Mouse (Mus musculus) embryonic fibroblast, embryonic 13.5 days (primary cell): ENCODE data around the gene Lypla2.

Experiments
- CTCF ChIP-seq: IDR thresholded peaks from 2 replicates; pipeline ENCODE4 v1.5.1; 2011; ENCODE audit warnings: mild to moderate bottlenecking, control low read depth, low read length, moderate library complexity, borderline replicate concordance; ENCODE audit not compliant: insufficient read depth
- POLR2A ChIP-seq: IDR thresholded peaks from 2 replicates; pipeline ENCODE4 v1.6.1; 2011; ENCODE audit warnings: low read depth, mild to moderate bottlenecking, control low read depth, low read length, moderate library complexity

- no peak for TF ChIP-seq POLR2A
- TF ChIP-seq CTCF, result no peak
Measured at GRCm38 (mm10) chr4:135918635-135919279, 53.7 kb downstream of the Lypla2 start.
